Mouse (Mus musculus): Measurements from ENCODE around the gene Gbf1.

GRCm38 (mm10) chr19:46225506-46225905 lies 73.2 kb downstream of the Gbf1 start:
- TF ChIP-seq POLR2A (IDR thresholded peaks at IDR 0.05; ENCODE audit: extremely low read depth, insufficient read depth, low read length) (no peak), CTCF (IDR thresholded peaks at IDR 0.05; ENCODE audit: low read depth, low read length) (no peak)

All from liver, adult 2 months (tissue).